Mouse (Mus musculus): ENCODE results near the gene Nup188.

DNA sequence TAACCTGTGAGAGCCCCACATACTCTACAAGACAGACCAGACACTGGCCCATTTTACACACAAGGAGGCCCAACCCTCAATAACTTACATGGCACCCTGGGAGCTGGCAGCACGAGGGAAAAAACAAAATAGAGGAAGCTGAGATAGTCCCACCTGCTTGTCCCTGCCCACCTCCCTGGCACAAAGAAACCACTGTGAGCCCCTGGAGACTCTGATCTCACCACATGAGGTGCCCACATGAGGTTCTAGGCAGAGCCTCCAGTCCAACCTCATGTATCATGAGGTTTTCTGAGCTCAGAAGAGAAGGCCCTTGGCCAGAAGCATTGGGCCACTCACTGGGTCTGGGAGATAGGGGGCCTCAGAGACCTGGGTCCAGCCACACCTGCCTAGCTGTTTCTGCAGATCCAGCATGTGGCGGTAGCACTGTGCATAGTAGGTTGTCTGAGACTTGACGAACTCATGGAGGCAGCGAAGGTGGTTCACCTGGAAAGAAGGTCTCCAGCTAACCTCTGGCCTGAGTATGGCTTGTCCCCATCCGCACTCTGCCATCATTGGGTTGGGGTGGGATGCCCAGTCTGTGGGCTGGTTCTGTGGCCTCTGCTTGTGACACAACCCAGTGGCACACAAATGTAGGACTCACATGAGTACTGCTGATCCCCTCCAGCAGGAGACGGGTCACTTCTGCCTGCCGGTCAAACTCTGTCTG, 59.9 kb downstream of the Nup188 start:
- TF ChIP-seq POLR2A (IDR thresholded peaks at IDR 0.05; ENCODE audit: borderline replicate concordance, extremely low read depth, low read depth, low read length), result no peak
- no peak for TF ChIP-seq CTCF (IDR thresholded peaks at IDR 0.05; ENCODE audit: insufficient read depth, low read length)

All from lung, adult 2 months (tissue).